Mouse (Mus musculus): ENCODE data around the gene Tm9sf1. TPM values are rescaled to one million over a fixed set of nuclear protein-coding genes. Genes with fewer than 3 reads are reported as not detected.

Tm9sf1 gene
- total RNA-seq, 2 experiments from 2014 or later, result 43.1 to 45.0 TPM

DNA sequence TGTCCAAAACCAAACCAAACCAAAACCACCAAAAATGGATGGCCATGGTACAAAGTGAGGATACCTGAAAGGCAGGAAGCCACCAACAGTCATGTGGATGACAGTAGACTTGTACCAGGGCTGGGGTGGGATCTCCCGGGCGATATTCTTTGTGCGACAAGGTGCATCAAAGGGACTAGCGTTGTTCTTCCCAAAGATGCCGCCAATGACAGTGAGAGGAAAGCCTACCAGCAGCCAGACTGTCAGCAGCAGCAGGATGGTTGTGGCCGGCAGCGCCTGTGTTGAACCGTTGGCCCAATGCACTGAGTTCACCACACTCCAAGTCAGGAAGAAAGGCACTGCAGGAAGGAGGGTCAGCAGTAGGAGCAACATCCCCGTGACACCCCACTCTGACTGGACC is 5.8 kb downstream of the Tm9sf1 start, which contains the start of gene Gm49378:
Gene Gm49378, minus strand, starts transcription at position 101 of the 400 bp plus-strand sequence.
- no peak for DNase-seq (ENCODE audit: extremely low spot score in 1 of 2, low spot score in 2 of 2)
- intact Hi-C loops (cut with DNase I), result no loop called here

- intact Hi-C loops (cut with DNase I), result no loop called here
- DNase-seq (ENCODE audit: extremely low spot score in 1 of 2, low spot score in 2 of 2), result peak; percentile 89 to 94
Observed at GRCm38 (mm10) chr14:55635523-55636007, 8.0 kb downstream of the Tm9sf1 start, which contains the start of gene Ipo4. Ipo4 (minus strand) TSS chr14:55635957.

DNA sequence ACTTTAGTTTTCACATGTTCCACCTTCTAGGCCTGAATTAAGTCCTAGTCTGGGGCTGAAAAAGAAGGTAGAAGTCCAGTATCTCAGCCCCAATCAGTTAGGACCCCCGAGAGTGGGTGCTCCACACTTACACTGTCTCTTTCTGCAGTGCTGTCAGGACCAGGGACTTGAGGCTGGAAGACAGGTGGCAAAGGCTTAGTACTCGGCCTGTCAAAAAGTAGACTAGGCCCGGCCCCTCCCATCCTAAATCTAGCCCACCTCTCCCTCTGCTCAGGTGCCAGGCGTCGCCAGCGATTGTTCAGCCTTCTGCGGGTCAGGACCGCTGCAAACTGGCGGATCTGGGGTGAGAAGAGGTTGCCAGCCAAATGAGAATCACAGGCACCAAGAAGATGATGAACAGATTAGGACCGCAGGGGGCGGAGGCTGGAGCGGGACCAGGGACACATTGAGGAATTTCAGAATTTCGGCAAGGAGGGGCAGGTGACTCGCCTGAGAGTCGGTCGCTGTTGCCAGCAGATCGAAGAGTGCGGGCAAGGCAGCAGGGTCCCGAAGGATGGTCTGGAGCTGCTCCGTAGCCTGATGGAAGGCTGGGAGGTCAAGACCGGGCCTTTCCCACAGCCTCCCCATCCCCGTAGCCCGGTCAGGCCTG is 8.6 kb downstream of the Tm9sf1 start:
- intact Hi-C loops (cut with DNase I), result no loop called here
- peak; percentile 20 to 51 for DNase-seq (ENCODE audit: extremely low spot score in 1 of 2, low spot score in 2 of 2)

DNA sequence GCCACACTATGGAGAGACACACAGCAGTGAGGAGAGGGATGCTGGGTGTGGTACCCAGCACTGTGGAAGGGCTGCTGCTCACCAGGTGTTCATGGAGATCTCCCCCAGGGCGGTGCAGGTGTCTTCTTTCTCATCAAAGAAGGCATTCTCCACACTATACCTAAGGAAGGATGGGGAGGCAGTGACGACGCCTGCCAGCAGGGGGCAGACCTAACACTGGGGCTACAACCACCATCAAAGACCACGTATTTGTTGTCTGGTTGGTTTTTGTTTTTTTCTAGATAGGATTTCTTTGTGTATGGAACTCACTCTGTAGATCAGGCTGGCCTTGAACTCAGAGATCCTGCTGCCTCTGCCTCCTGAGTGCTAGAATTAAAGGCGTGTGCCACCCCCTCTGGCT is 14.3 kb downstream of the Tm9sf1 start:
- intact Hi-C loops (cut with DNase I), result no loop called here
- DNase-seq (ENCODE audit: extremely low spot score in 1 of 2, low spot score in 2 of 2), result no peak

GRCm38 (mm10) chr14:55628077-55628827 is 15.4 kb downstream of the Tm9sf1 start:
- intact Hi-C loops (cut with DNase I), result no loop called here
- DNase-seq (ENCODE audit: extremely low spot score in 1 of 2, low spot score in 2 of 2), result no peak

GRCm38 (mm10) chr14:55618486-55619195 is 25.0 kb downstream of the Tm9sf1 start:
- intact Hi-C loops (cut with DNase I), result no loop called here

DNA sequence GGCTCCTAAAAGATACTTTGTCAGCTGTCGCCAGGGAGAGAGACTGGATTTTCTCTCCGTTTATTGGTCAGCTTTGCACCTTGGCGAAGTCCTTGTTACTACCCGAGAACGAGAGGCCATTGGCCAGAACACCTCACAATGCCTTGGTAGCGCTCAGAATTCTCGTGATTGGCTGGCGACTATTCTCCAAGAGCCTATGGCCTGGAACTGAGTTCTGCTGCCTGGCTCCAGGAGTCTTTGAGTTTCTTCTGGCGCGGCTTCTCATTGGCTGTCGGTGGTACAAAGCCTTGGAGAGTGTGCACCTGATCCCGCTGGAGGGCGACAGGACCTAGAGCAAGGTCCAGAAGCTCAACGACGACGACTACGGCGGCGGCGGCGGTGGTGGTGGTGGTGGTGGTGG is 25.8 kb downstream of the Tm9sf1 start, which contains the start of gene Rec8:
Gene Rec8, plus strand, starts transcription at position 216 of the 400 bp plus-strand sequence.
- intact Hi-C loops (cut with DNase I), result no loop called here
- DNase-seq (ENCODE audit: extremely low spot score in 1 of 2, low spot score in 2 of 2), result peak in 1 of 2 experiments; percentile 51

More at GRCm38 (mm10) chr14:55618486-55619195, 25.0 kb downstream of the Tm9sf1 start:
- DNase-seq (ENCODE audit: extremely low spot score in 1 of 2, low spot score in 2 of 2), result peak in 1 of 2 experiments; percentile 23

DNA sequence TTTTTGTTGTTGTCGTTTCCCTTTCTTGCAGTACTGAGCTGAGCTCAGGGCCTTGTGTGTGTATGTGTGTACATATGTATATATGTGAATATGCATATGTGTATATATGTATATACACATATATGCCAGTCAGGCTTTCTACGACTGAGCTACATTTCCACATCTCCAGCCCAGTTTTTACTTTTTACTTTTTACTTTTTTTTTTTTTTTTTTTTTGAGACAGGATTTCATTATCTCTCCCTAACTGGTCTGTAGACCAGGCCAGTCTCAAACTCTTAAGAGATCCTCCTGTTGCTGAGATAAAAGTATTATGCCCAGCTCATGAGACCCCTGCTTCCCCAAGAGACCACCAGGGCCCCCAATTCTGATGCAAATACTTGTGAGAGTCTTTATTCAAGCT is 26.8 kb downstream of the Tm9sf1 start:
- intact Hi-C loops (cut with DNase I), result no loop called here
- DNase-seq (ENCODE audit: extremely low spot score in 1 of 2, low spot score in 2 of 2), result no peak

DNA sequence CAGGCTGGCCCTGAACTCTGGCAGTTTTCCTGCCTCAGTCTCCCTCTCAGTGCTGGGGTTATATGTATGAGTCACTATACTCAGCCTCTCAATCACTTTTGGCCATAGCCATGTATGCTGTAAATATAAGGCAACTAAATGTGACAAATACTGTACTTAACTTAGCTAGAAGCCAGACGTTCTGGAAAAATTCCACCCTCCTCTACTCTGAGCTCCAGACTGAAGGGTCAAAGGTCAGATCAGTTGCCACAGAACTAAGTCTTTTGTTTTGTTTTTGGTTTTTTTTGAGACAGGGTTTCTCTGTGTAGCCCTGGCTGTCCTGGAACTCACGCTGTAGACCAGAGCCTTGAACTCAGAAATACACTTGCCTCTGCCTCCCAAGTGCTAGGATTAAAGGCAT is 27.7 kb downstream of the Tm9sf1 start:
- DNase-seq (ENCODE audit: extremely low spot score in 1 of 2, low spot score in 2 of 2), result no peak
- intact Hi-C loops (cut with DNase I), result no loop called here

DNA sequence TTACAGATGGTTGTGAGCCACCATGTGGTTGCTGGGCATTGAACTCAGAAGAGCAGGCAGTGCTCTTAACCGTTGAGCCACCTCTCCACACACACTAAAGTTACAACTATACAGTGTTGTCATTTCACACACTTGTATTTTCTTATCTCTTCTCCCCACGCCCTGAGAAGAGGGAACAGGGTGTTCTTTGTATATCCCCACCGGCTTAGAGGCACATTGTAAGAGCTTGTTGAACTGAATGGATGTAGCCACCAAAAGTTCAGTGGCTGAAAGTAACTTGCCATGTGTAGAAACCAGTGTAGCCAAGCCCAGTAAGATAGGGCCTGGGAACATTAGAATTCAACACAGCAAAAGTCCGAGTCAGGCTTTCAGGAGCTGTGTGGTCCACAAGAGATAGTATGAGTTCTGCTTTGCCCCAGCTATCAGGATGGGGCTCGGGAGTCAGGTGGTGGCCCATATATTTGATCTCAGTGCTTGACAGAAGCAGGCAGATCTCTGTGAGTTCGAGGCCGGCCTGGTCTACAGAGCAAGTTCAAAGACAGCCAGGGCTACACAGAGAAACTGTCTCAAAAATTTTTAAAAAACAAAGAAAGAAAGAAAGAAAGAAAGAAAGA is 28.9 kb downstream of the Tm9sf1 start:
- intact Hi-C loops (cut with DNase I), result no loop called here
- no peak for DNase-seq (ENCODE audit: extremely low spot score in 1 of 2, low spot score in 2 of 2)

GRCm38 (mm10) chr14:55613346-55613745 is 30.3 kb downstream of the Tm9sf1 start:
- no peak for DNase-seq (ENCODE audit: extremely low spot score in 1 of 2, low spot score in 2 of 2)
- intact Hi-C loops (cut with DNase I), result no loop called here

DNA sequence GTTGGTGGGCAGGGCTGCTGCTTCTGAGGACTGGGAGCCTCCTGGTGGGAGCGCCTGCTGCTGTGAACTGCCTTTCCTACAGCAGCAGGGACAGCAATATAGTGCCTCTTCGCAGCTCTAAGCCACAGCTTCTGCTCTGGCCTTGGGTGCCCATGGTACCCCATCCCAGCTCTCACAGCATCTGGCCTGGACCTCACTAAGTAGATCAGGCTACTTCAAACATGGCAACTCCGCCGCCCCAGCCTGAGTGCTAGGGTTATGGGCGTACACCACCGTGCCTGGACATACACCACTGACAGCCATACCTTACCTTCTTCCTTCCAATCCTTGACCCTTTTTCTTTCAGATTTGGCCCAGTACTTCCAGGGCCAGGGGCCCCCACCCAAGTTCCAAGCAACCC is 35.3 kb downstream of the Tm9sf1 start:
- intact Hi-C loops (cut with DNase I), result no loop called here
- no peak for DNase-seq (ENCODE audit: extremely low spot score in 1 of 2, low spot score in 2 of 2)

- DNase-seq (ENCODE audit: extremely low spot score in 1 of 2, low spot score in 2 of 2), result no peak
- intact Hi-C loops (cut with DNase I), result no loop called here
Observed at GRCm38 (mm10) chr14:55605743-55606459, 37.7 kb downstream of the Tm9sf1 start.

DNA sequence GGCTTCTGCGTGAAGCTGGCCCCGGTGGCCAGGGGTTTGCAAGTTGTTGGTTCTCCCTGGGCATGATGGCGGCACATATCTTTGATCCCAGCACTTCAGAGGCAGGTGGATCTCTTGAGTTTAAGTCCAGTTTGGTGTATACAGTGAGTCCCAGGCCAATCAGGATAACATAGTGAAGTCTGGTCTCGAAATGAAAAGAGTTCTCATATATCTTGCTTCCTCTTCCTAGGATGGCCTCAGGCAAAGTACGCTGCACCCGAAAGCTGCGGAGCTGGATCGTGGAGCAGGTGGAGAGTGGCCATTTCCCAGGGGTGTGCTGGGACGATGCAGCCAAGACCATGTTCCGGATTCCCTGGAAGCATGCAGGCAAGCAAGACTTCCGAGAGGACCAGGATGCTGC is 38.8 kb downstream of the Tm9sf1 start:
- no peak for DNase-seq (ENCODE audit: extremely low spot score in 1 of 2, low spot score in 2 of 2)
- intact Hi-C loops (cut with DNase I), result no loop called here

GRCm38 (mm10) chr14:55603633-55604576 is 39.7 kb downstream of the Tm9sf1 start:
- intact Hi-C loops (cut with DNase I), result no loop called here
- peak; percentile 86 to 92 for DNase-seq (ENCODE audit: extremely low spot score in 1 of 2, low spot score in 2 of 2)

GRCm38 (mm10) chr14:55603271-55603632 is 40.4 kb downstream of the Tm9sf1 start, which contains the start of gene Irf9:
Irf9 (plus strand) TSS chr14:55603571.
- no peak for DNase-seq (ENCODE audit: extremely low spot score in 1 of 2, low spot score in 2 of 2)

More at GRCm38 (mm10) chr14:55603271-55603632, 40.4 kb downstream of the Tm9sf1 start, which contains the start of gene Irf9:
- intact Hi-C loops (cut with DNase I), result no loop called here

Measured in left cerebral cortex, postnatal 10 days (tissue).